Mouse (Mus musculus) forebrain, embryonic 11.5 days (tissue): ENCODE results near the gene Wdr18. TPM values are rescaled to one million over a fixed set of nuclear protein-coding genes. Genes with fewer than 3 reads are reported as not detected.
A peak's percentile ranks its signal among the peaks of the same experiment; 100 is the strongest.

ENCODE experiments used
- ATAC-seq: fragments of 200-750 bp; cut with Nextera tagmentation; replicated peaks from 2 replicates; pipeline ENCODE4 v1.8.0; 2017; ENCODE audit warnings: moderate TSS enrichment; ENCODE audit not compliant: low FRiP score
- DNase-seq: peaks from one replicate; pipeline ENCODE4 v3.0.0-alpha.2; 2017; ENCODE audit warnings: low spot score
- H3K27ac ChIP-seq: fragments of 300-500 bp; sonication (generic); 2 replicates; pipeline ENCODE4 v1.5.1; 2014; ENCODE audit warnings: low read depth, low read length
- H3K27me3 ChIP-seq: fragments of 300-500 bp; sonication (generic); 2 replicates; pipeline ENCODE4 v1.6.1; 2014; ENCODE audit warnings: mild to moderate bottlenecking, low read length, mixed read lengths; ENCODE audit not compliant: control insufficient read depth, insufficient read depth
- H3K36me3 ChIP-seq: fragments of 300-500 bp; sonication (generic); 2 replicates; pipeline ENCODE4 v1.6.1; 2014; ENCODE audit warnings: mild to moderate bottlenecking, low read length, moderate library complexity, mixed read lengths; ENCODE audit not compliant: control insufficient read depth, insufficient read depth
- H3K4me1 ChIP-seq: fragments of 300-500 bp; sonication (generic); replicated peaks from 2 replicates; pipeline ENCODE4 v1.6.1; 2014; ENCODE audit warnings: low read length, mixed read lengths; ENCODE audit not compliant: control insufficient read depth, insufficient read depth
- H3K4me2 ChIP-seq: fragments of 300-500 bp; sonication (generic); 2 replicates; pipeline ENCODE4 v1.6.1; 2014; ENCODE audit warnings: low read depth, mild to moderate bottlenecking, low read length, moderate library complexity, mixed read lengths; ENCODE audit not compliant: severe bottlenecking
- H3K4me3 ChIP-seq: fragments of 300-500 bp; sonication (generic); 2 replicates; pipeline ENCODE4 v1.5.1; 2014; ENCODE audit warnings: low read depth, low read length
- H3K9ac ChIP-seq: fragments of 300-500 bp; sonication (generic); 2 replicates; pipeline ENCODE4 v1.6.1; 2014; ENCODE audit warnings: low read length
- H3K9me3 ChIP-seq: fragments of 300-500 bp; sonication (generic); 2 replicates; pipeline ENCODE4 v1.6.1; 2016; ENCODE audit warnings: low read length, mixed read lengths; ENCODE audit not compliant: control insufficient read depth
- WGBS: fragments of 180-500 bp; shearing (Covaris S2); extraction: QIAGEN DNeasy Blood & Tissue Kit; methylation state at CpG from one replicate; pipeline ENCODE4 v1.1.7; 2014; 5-methylcytosine and 5-hydroxymethylcytosine counted together
- polyA plus RNA-seq: library from polyadenylated mRNA; unstranded; fragments of >200 nt; fragmentation: Nextera tagmentation; extraction: Ambion mirVana; gene quantifications from 2 replicates; pipeline ENCODE4 v1.2.1, GENCODE M21; 2014

Wdr18 gene
- 111 and 112 TPM in 2 replicates for polyA plus RNA-seq

DNA sequence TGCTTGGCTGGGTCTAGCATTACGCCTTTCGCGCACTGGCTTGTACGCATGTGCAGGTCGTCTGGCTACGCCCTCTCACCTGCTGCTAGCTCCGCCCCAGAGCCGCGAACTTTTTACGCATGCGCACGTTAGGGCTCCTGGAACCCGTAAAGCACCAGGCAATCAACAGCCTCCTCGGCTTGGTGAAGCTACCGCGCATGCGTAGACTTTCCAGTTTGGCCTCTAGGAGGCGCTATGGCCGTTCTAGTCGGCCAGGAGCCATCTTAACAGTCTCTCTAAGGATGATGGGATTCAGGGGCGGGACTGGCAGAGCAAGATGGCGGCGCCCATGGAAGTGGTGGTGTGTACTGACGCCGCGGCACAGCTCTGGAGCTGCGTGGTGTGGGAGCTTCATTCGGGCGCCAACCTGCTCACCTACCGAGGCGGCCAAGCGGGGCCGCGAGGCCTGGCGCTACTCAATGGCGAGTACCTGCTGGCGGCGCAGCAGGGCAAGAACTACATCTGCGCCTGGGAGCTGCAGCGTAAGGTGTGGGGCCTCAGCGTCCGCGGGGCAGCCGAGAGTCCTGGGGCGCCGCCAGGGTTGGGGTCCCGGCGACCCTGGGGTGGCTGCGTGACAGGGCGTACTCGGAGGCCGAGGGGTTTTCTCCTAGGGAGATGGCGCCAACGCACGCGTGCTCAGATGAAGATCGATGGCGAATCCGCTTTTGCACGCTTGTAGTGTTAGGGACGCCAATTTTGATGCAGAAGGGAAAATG lies at the start of gene Wdr18:
Gene Wdr18, plus strand, starts transcription at position 306 of the 755 bp plus-strand sequence.
- DNase-seq (peak; percentile 100), ATAC-seq (peak; percentile 94)
- Histone ChIP-seq H3K4me1 (peaks cover 8% of the 10 kb centered on the region), H3K4me3 (peak within 1 kb of the TSS; percentile 95), H3K27ac (no peak within 1 kb of the TSS), H3K36me3 (peaks cover 4% of the 10 kb centered on the region; the same call in 1 of the 2 replicates), H3K27me3 (no peaks in the 10 kb centered on the region), H3K9me3 (no peaks in the 10 kb centered on the region), H3K9ac (peak within 1 kb of the TSS; percentile 82), H3K4me2 (peak within 1 kb of the TSS; percentile 80)
- under 1% methylated on average over 61 of the region's 61 CpGs for WGBS

DNA sequence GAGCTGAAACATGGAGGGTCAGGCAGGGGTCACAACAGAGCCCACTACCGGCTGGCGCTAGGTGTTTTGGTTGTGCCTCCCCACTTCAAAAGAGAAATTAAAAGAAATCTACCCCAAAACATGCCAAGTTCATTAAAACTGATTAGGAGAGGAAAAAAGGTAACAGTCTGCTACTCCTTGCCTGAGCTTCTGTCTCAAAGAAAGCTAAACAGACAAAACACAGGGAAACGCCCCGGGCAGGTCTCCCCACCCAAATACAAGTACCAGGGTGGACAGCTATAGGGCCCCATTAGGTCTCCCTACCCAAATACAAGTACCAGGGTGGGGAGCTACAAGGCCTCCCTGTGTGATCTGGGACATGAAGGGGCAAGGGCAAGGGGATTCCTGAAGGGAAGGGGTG lies 49.4 kb upstream of the Wdr18 start, which contains the start of gene Gm26602:
Gene Gm26602, plus strand, starts transcription at position 301 of the 400 bp plus-strand sequence.
- 97% methylated on average over 4 of the region's 4 CpGs for WGBS
- H3K27ac ChIP-seq: no peak within 1 kb of the TSS
- ATAC-seq (no peak), DNase-seq (no peak)
- H3K4me3 ChIP-seq: no peak within 1 kb of the TSS
- no peaks in the 10 kb centered on the region for H3K27me3 ChIP-seq
- H3K9ac ChIP-seq: no peak within 1 kb of the TSS
- no peaks in the 10 kb centered on the region for H3K9me3 ChIP-seq
- no peaks in the 10 kb centered on the region; the same call in 1 of the 2 replicates for H3K36me3 ChIP-seq
- no peak within 1 kb of the TSS for H3K4me2 ChIP-seq
- peaks cover 9% of the 10 kb centered on the region for H3K4me1 ChIP-seq

DNA sequence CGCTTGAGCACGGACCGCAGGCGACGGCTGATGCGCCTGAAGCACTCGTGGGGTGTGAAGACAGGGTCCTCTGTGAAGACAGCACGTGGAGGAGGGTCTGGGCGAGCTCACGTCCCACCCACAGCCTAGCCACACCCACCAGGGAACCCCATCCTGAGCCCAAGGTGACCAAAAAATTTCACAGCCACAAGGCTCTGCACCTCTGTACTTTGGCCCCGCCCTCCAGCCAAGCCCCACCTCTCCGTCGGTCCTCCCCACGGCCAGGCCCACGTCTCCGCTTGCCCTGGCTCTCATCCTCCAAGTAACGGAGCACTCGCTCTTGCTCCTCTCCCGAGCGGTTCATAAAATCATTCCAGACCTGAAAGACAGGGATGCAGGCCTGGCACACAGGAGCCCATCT lies 47.5 kb upstream of the Wdr18 start:
- H3K4me2 ChIP-seq: no peak overlapping the region
- no peak overlapping the region for H3K4me3 ChIP-seq
- H3K9me3 ChIP-seq: no peaks in the 10 kb centered on the region
- DNase-seq (no peak), ATAC-seq (no peak)
- no peak overlapping the region for H3K9ac ChIP-seq
- H3K36me3 ChIP-seq: no peaks in the 10 kb centered on the region
- 66% methylated on average over 20 of the region's 20 CpGs for WGBS
- no peak overlapping the region for H3K27ac ChIP-seq
- peaks cover 3% of the 10 kb centered on the region for H3K27me3 ChIP-seq
- peaks cover 11% of the 10 kb centered on the region for H3K4me1 ChIP-seq

DNA sequence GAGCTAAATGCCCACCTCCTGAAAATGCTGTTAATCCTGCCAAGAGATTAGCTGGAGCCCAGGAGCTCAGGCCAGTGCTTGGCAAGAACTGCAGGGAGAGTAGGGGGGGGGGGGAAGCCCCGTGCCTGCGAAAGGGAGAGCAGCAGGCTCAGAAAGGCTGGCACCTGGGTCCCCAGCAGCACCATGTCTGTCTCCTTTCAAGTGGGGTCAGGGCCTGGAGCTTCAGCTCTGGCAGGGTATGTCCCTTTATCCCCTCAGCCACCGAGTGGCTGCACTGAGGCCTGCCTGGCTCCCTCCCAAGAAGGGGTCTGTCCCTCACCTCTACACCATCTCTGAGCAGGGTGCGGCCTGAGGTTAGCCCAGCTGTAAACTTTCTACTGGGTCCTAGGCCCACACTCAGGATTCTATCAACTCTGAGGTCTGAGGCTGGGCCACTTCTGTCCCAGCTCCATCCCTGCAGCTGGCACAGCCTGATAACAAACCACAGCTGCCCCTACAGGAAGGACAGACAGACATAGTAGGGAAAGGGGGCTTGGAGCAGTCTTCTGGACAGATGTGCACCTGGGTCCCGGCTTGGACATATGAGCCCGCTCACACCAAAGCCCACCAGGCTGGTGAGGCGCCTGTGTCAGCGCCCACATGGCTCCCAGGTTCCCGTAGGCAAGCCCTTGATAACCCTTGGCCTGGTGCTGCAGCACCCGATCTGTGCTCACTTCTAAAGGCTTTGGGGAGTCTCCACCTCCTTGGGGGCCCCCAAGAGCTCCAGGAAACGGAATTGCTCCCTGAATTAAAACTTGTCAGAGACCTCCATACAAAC lies 45.6 kb upstream of the Wdr18 start:
- ATAC-seq (no peak), DNase-seq (no peak)
- H3K9ac ChIP-seq: no peak overlapping the region
- H3K27me3 ChIP-seq: peaks cover 22% of the 10 kb centered on the region
- no peaks in the 10 kb centered on the region for H3K9me3 ChIP-seq
- H3K4me1 ChIP-seq: peaks cover 13% of the 10 kb centered on the region
- H3K27ac ChIP-seq: no peak overlapping the region
- no peak overlapping the region for H3K4me2 ChIP-seq
- H3K36me3 ChIP-seq: no peaks in the 10 kb centered on the region
- no peak overlapping the region for H3K4me3 ChIP-seq
- 67% methylated on average over 9 of the region's 11 CpGs for WGBS

DNA sequence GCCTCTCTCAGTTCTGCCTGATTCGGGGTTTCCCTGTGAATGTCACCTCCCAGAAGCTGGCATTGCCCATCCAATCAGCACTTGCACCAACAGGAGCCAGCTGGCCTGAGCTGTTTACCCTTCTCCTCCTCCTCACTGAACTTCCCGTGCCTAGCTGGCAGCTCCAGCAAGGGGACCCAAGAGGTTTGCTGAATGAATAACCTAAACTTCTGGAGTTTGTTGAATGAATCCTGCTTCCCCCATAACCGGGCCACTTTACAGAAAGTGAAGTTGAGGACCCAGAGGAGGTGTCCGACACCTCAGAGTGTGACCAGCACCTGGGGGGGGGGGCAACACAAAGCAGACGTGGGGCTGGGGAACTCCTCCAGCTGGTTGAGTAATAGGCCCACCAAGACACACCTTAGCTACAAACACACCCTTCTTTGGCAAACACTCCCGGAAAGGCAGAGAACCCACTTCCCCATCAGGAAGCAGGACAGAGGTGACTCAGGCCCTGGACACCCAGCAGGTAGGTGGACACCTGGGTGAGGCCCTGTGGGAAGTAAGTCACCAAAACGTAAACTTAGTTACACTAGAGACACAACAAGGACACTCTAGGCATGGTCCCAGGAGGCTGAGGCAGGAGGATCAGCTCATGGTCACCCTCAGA lies 44.9 kb upstream of the Wdr18 start:
- peaks cover 15% of the 10 kb centered on the region for H3K4me1 ChIP-seq
- H3K9me3 ChIP-seq: no peaks in the 10 kb centered on the region
- no peak overlapping the region for H3K27ac ChIP-seq
- H3K36me3 ChIP-seq: no peaks in the 10 kb centered on the region
- ATAC-seq (no peak), DNase-seq (no peak)
- peaks cover 29% of the 10 kb centered on the region for H3K27me3 ChIP-seq
- H3K4me2 ChIP-seq: no peak overlapping the region
- no peak overlapping the region for H3K4me3 ChIP-seq
- H3K9ac ChIP-seq: peak overlapping the region; percentile 20; the same call in 1 of the 2 replicates
- WGBS: 76% methylated on average over 7 of the region's 7 CpGs

DNA sequence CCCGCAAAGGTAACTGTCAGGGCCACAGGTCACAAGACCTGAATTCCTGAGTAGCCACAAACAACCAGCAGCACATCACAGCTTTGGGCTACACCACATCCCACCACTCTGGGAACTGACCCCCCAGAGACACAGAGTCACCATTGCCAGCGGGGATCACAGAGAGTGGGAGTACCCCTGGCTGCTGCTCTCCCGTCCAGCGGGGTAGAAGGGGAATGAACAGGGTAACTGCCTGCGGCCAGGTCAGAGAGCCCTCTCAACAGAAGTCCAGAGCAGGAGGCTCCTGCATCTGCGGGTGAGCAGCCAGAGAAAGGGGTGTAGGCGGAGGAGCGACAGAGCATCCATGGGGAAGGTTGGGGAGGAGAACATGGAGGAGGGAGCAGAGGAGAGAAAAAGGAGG lies 43.9 kb upstream of the Wdr18 start:
- peak overlapping the region; percentile 81 for H3K4me3 ChIP-seq
- H3K4me1 ChIP-seq: peaks cover 21% of the 10 kb centered on the region
- H3K36me3 ChIP-seq: no peaks in the 10 kb centered on the region
- H3K27ac ChIP-seq: no peak overlapping the region; the same call in 1 of the 2 replicates
- H3K4me2 ChIP-seq: peak overlapping the region; percentile 83
- no peaks in the 10 kb centered on the region for H3K9me3 ChIP-seq
- peak overlapping the region; percentile 94 for H3K9ac ChIP-seq
- peaks cover 40% of the 10 kb centered on the region for H3K27me3 ChIP-seq
- ATAC-seq (no peak), DNase-seq (no peak)
- WGBS: 7% methylated on average over 8 of the region's 8 CpGs

DNA sequence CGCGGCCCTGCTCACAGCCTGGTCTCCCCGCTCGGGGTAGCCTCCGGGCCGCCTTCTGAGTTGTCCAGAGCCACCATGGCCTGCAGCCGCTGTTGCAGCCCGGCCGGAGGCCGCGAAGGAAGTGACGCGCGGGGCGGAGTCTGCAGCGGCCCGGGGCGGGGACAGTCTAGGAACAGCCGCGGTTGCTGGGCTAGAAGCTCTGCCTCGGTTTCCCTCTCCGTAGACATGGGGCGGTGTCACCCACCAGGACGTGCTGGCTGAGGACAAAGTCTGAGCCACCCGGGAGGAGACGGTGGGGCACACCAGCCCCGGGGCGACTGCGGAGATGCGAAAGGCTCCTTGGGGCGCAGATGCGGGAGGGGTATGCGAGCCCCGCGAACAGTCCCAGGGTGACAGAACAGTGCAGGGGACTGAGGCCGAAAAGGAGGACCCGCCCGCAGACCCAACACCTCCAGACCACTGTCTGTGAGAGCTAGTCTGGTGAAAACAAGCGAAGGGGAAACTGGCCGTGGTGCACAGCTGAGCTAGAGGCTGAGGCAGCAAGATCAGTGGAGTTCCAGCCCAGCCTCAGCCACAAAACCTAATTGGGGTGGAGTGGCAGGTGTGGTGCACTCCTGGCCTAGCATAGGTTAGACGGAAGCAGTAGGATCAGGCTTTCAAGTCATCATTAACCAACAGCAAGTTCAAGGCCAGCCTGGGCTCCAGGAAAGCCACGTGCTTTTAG lies 43.0 kb upstream of the Wdr18 start, which contains the start of gene Kiss1r:
Gene Kiss1r, plus strand, starts transcription at position 164 of the 724 bp plus-strand sequence.
- Histone ChIP-seq H3K27me3 (peaks cover 48% of the 10 kb centered on the region), H3K4me3 (peak within 1 kb of the TSS; percentile 81), H3K36me3 (no peaks in the 10 kb centered on the region), H3K9ac (peak within 1 kb of the TSS; percentile 94), H3K4me1 (peaks cover 21% of the 10 kb centered on the region), H3K9me3 (no peaks in the 10 kb centered on the region), H3K4me2 (peak within 1 kb of the TSS; percentile 83), H3K27ac (no peak within 1 kb of the TSS; the same call in 1 of the 2 replicates)
- peak; percentile 87 for ATAC-seq
- 2% methylated on average over 42 of the region's 42 CpGs for WGBS
- peak; percentile 90 for DNase-seq
